Mouse (Mus musculus) thymus, postnatal 25 days (tissue): ENCODE results near the gene Tecta.

ENCODE experiments used
- DNase-seq: peaks from one replicate; pipeline ENCODE4 v3.0.0; 2022

Tecta gene

GRCm38 (mm10) chr9:42399829-42400228 lies at the start of gene Tecta:
Gene Tecta, minus strand, starts transcription at chr9:42399929.
- no peak for DNase-seq

GRCm38 (mm10) chr9:42449043-42449442 lies 49.3 kb upstream of the Tecta start:
- DNase-seq = no peak

- DNase-seq = no peak
These were observed 42.4 kb upstream of the Tecta start for GRCm38 (mm10) chr9:42442100-42442499.

- DNase-seq = no peak
These were observed 41.5 kb upstream of the Tecta start for GRCm38 (mm10) chr9:42441234-42441633.

GRCm38 (mm10) chr9:42439446-42439845 lies 39.7 kb upstream of the Tecta start:
- no peak for DNase-seq

GRCm38 (mm10) chr9:42432155-42432554 lies 32.4 kb upstream of the Tecta start:
- peak; percentile 38 for DNase-seq

- DNase-seq = no peak
These were observed 31.9 kb upstream of the Tecta start for GRCm38 (mm10) chr9:42431606-42432005.

- DNase-seq = peak; percentile 68
These were observed 28.6 kb upstream of the Tecta start for GRCm38 (mm10) chr9:42428060-42428924.

GRCm38 (mm10) chr9:42426661-42427358 lies 27.1 kb upstream of the Tecta start:
- no peak for DNase-seq

GRCm38 (mm10) chr9:42423649-42424048 lies 23.9 kb upstream of the Tecta start:
- no peak for DNase-seq

GRCm38 (mm10) chr9:42419687-42420086 lies 20.0 kb upstream of the Tecta start:
- DNase-seq = no peak

GRCm38 (mm10) chr9:42418786-42419185 lies 19.1 kb upstream of the Tecta start:
- DNase-seq = no peak

- DNase-seq = no peak
These were observed 17.7 kb upstream of the Tecta start for GRCm38 (mm10) chr9:42417352-42417952.

- DNase-seq = no peak
These were observed 15.5 kb upstream of the Tecta start for GRCm38 (mm10) chr9:42415184-42415583.

GRCm38 (mm10) chr9:42413345-42413744 lies 13.6 kb upstream of the Tecta start:
- DNase-seq = no peak

GRCm38 (mm10) chr9:42411296-42411695 lies 11.6 kb upstream of the Tecta start:
- DNase-seq = no peak

GRCm38 (mm10) chr9:42405736-42406135 lies 6.0 kb upstream of the Tecta start:
- no peak for DNase-seq

GRCm38 (mm10) chr9:42401486-42401885 lies 1.8 kb upstream of the Tecta start:
- DNase-seq = no peak

- DNase-seq = no peak
These were observed 3.6 kb downstream of the Tecta start for GRCm38 (mm10) chr9:42396141-42396540.

- DNase-seq = no peak
These were observed 4.8 kb downstream of the Tecta start for GRCm38 (mm10) chr9:42394903-42395302.

- no peak for DNase-seq
These were observed 5.4 kb downstream of the Tecta start for GRCm38 (mm10) chr9:42394321-42394720.

GRCm38 (mm10) chr9:42392927-42393326 lies 6.8 kb downstream of the Tecta start:
- no peak for DNase-seq

GRCm38 (mm10) chr9:42388490-42388889 lies 11.2 kb downstream of the Tecta start:
- DNase-seq = peak; percentile 21

- no peak for DNase-seq
These were observed 12.7 kb downstream of the Tecta start for GRCm38 (mm10) chr9:42387038-42387437.
